Mouse (Mus musculus): ENCODE measurements at regions not wholly inside any gene's neighbourhood (a gene's known extent, or its start where the extent isn't known, plus 50 kb on each side); places are given as distances from the start of the nearest gene placed in this dataset.

- no peak for DNase-seq (ENCODE audit: low spot score in 2 of 2)
Measured at GRCm38 (mm10) chr1:189990046-189990622, 68.0 kb upstream of the Smyd2 start.

GRCm38 (mm10) chr1:189989376-189989775 is 67.2 kb upstream of the Smyd2 start:
- no peak for DNase-seq (ENCODE audit: low spot score in 2 of 2)

- no peak for DNase-seq (ENCODE audit: low spot score in 2 of 2)
Measured at GRCm38 (mm10) chr1:189988864-189989263, 66.7 kb upstream of the Smyd2 start.

- DNase-seq (ENCODE audit: low spot score in 2 of 2) = no peak
Measured at GRCm38 (mm10) chr1:189985516-189986205, 63.5 kb upstream of the Smyd2 start.

GRCm38 (mm10) chr1:189978244-189978643 is 56.1 kb upstream of the Smyd2 start:
- DNase-seq (ENCODE audit: low spot score in 2 of 2) = no peak

GRCm38 (mm10) chr1:189975660-189976059 is 53.5 kb upstream of the Smyd2 start:
- DNase-seq (ENCODE audit: low spot score in 2 of 2) = no peak

GRCm38 (mm10) chr1:189972790-189973406 is 50.7 kb upstream of the Smyd2 start:
- DNase-seq (ENCODE audit: low spot score in 2 of 2) = peak; percentile 42 to 71

All from heart, adult 9 months (tissue).